Mouse (Mus musculus): ENCODE results near the gene Trmt2a. TPM values are rescaled to one million over a fixed set of nuclear protein-coding genes. Genes with fewer than 3 reads are reported as not detected.

Trmt2a gene
- polyA plus RNA-seq, 1 experiment from 2014 or later: 95.4 TPM

- 0 out of 2 replicates have a peak overlapping the region, but pooled peaks have one; percentile 77 for H3K27ac ChIP-seq
- peaks cover 37% of the 10 kb centered on the region for H3K4me1 ChIP-seq
- 24% methylated on average over 13 of the region's 13 CpGs for WGBS
Observed at GRCm38 (mm10) chr16:18233919-18234670, 14.4 kb upstream of the Trmt2a start.

GRCm38 (mm10) chr16:18234671-18235388 is 13.6 kb upstream of the Trmt2a start, which contains the start of gene Zdhhc8:
TSS of gene Zdhhc8 (minus strand) at chr16:18235136.
- H3K9ac ChIP-seq: peak within 1 kb of the TSS; percentile 86
- H3K4me1 ChIP-seq: peaks cover 30% of the 10 kb centered on the region
- H3K36me3 ChIP-seq: peaks cover 18% of the 10 kb centered on the region
- peak within 1 kb of the TSS; percentile 86 for H3K4me3 ChIP-seq
- H3K27me3 ChIP-seq (replicated peaks): no peaks in the 10 kb centered on the region
- whole genome bisulfite sequencing: under 1% methylated on average over 79 of the region's 79 CpGs
- no peaks in the 10 kb centered on the region for H3K9me3 ChIP-seq
- H3K27ac ChIP-seq: peak within 1 kb of the TSS; percentile 77; the same call in 1 of the 2 replicates
- peak within 1 kb of the TSS; percentile 93 for H3K4me2 ChIP-seq (replicated peaks)
- peak; percentile 77 for ATAC-seq (ENCODE audit: low FRiP score, low read depth)

More at GRCm38 (mm10) chr16:18233919-18234670, 14.4 kb upstream of the Trmt2a start:
- H3K9ac ChIP-seq: peak overlapping the region; percentile 86
- H3K27me3 ChIP-seq (replicated peaks): no peaks in the 10 kb centered on the region
- peak overlapping the region; percentile 86 for H3K4me3 ChIP-seq
- no peaks in the 10 kb centered on the region for H3K9me3 ChIP-seq
- peak overlapping the region; percentile 93 for H3K4me2 ChIP-seq (replicated peaks)
- H3K36me3 ChIP-seq: peaks cover 12% of the 10 kb centered on the region
- peak; percentile 10 for ATAC-seq (ENCODE audit: low FRiP score, low read depth)

- Histone ChIP-seq H3K9me3 (no peaks in the 10 kb centered on the region), H3K36me3 (peaks cover 25% of the 10 kb centered on the region), H3K27me3 (replicated peaks) (no peaks in the 10 kb centered on the region), H3K4me3 (peak overlapping the region; percentile 86), H3K9ac (peak overlapping the region; percentile 86), H3K27ac (peak overlapping the region; percentile 77; the same call in 1 of the 2 replicates), H3K4me1 (peaks cover 29% of the 10 kb centered on the region), H3K4me2 (replicated peaks) (peak overlapping the region; percentile 93)
- 7% methylated on average over 19 of the region's 19 CpGs for WGBS
- ATAC-seq (ENCODE audit: low FRiP score, low read depth): peak; percentile 74
Observed at GRCm38 (mm10) chr16:18235389-18236065, 13.0 kb upstream of the Trmt2a start.

GRCm38 (mm10) chr16:18236676-18237501 is 11.6 kb upstream of the Trmt2a start:
- Histone ChIP-seq H3K9ac (no peak overlapping the region), H3K4me1 (peaks cover 29% of the 10 kb centered on the region), H3K27ac (no peak overlapping the region), H3K4me2 (replicated peaks) (no peak overlapping the region), H3K4me3 (no peak overlapping the region), H3K9me3 (no peaks in the 10 kb centered on the region), H3K27me3 (replicated peaks) (no peaks in the 10 kb centered on the region), H3K36me3 (peaks cover 38% of the 10 kb centered on the region)
- ATAC-seq (ENCODE audit: low FRiP score, low read depth): no peak
- WGBS: 73% methylated on average over 7 of the region's 7 CpGs

- ATAC-seq (ENCODE audit: low FRiP score, low read depth): no peak
- H3K27ac ChIP-seq: no peak overlapping the region
- no peaks in the 10 kb centered on the region for H3K9me3 ChIP-seq
- H3K27me3 ChIP-seq (replicated peaks): no peaks in the 10 kb centered on the region
- 96% methylated on average over 10 of the region's 10 CpGs for WGBS
- H3K9ac ChIP-seq: no peak overlapping the region
- H3K4me1 ChIP-seq: peaks cover 12% of the 10 kb centered on the region
- peaks cover 85% of the 10 kb centered on the region for H3K36me3 ChIP-seq
- no peak overlapping the region for H3K4me3 ChIP-seq
- H3K4me2 ChIP-seq (replicated peaks): no peak overlapping the region
Observed at GRCm38 (mm10) chr16:18241581-18241980, 6.9 kb upstream of the Trmt2a start.

GRCm38 (mm10) chr16:18247521-18248399 is 719 bp upstream of the Trmt2a start:
- WGBS: under 1% methylated on average over 33 of the region's 33 CpGs
- peak; percentile 1; the same call in 1 of the 2 replicates for ATAC-seq (ENCODE audit: low FRiP score, low read depth)

GRCm38 (mm10) chr16:18249364-18249967 is 987 bp downstream of the Trmt2a start:
- peaks cover 66% of the 10 kb centered on the region for H3K36me3 ChIP-seq
- peaks cover 44% of the 10 kb centered on the region for H3K4me1 ChIP-seq
- WGBS: 7% methylated on average over 27 of the region's 27 CpGs

More at GRCm38 (mm10) chr16:18247521-18248399, 719 bp upstream of the Trmt2a start:
- H3K4me1 ChIP-seq: peaks cover 44% of the 10 kb centered on the region
- peak overlapping the region; percentile 90 for H3K9ac ChIP-seq
- H3K27ac ChIP-seq: peak overlapping the region; percentile 72
- H3K4me2 ChIP-seq (replicated peaks): peak overlapping the region; percentile 94
- peaks cover 66% of the 10 kb centered on the region for H3K36me3 ChIP-seq
- H3K4me3 ChIP-seq: peak overlapping the region; percentile 96
- H3K9me3 ChIP-seq: no peaks in the 10 kb centered on the region
- no peaks in the 10 kb centered on the region for H3K27me3 ChIP-seq (replicated peaks)

GRCm38 (mm10) chr16:18250231-18250630 is 1.8 kb downstream of the Trmt2a start:
- Histone ChIP-seq H3K9me3 (no peaks in the 10 kb centered on the region), H3K4me2 (replicated peaks) (peak overlapping the region; percentile 94), H3K9ac (peak overlapping the region; percentile 90), H3K4me1 (peaks cover 44% of the 10 kb centered on the region), H3K36me3 (peaks cover 66% of the 10 kb centered on the region), H3K27ac (no peak overlapping the region), H3K4me3 (peak overlapping the region; percentile 96; the same call in 1 of the 2 replicates), H3K27me3 (replicated peaks) (no peaks in the 10 kb centered on the region)
- no peak for ATAC-seq (ENCODE audit: low FRiP score, low read depth)
- WGBS: 55% methylated on average over 4 of the region's 4 CpGs

More at GRCm38 (mm10) chr16:18249364-18249967, 987 bp downstream of the Trmt2a start:
- Histone ChIP-seq H3K27me3 (replicated peaks) (no peaks in the 10 kb centered on the region), H3K4me3 (peak overlapping the region; percentile 96), H3K9ac (peak overlapping the region; percentile 90), H3K27ac (peak overlapping the region; percentile 77), H3K9me3 (no peaks in the 10 kb centered on the region), H3K4me2 (replicated peaks) (peak overlapping the region; percentile 94)
- peak; percentile 42 for ATAC-seq (ENCODE audit: low FRiP score, low read depth)

- H3K9ac ChIP-seq: peak overlapping the region; percentile 90
- peaks cover 64% of the 10 kb centered on the region for H3K36me3 ChIP-seq
- H3K4me3 ChIP-seq: peak overlapping the region; percentile 5; the same call in 1 of the 2 replicates
- no peak overlapping the region for H3K27ac ChIP-seq
- H3K4me2 ChIP-seq (replicated peaks): peak overlapping the region; percentile 94
- no peak for ATAC-seq (ENCODE audit: low FRiP score, low read depth)
- H3K9me3 ChIP-seq: no peaks in the 10 kb centered on the region
- H3K27me3 ChIP-seq (replicated peaks): no peaks in the 10 kb centered on the region
- H3K4me1 ChIP-seq: peaks cover 38% of the 10 kb centered on the region
- WGBS: 68% methylated on average over 10 of the region's 10 CpGs
Observed at GRCm38 (mm10) chr16:18250828-18251790, 2.6 kb downstream of the Trmt2a start.
